Mouse (Mus musculus): Measurements from ENCODE around the gene Ptprj. TPM values are rescaled to one million over a fixed set of nuclear protein-coding genes. Genes with fewer than 3 reads are reported as not detected.

Gene Ptprj
- polyA plus RNA-seq, 1 experiment from 2014 or later, result 3.5 TPM

- DNase-seq (ENCODE audit: low spot score) (no peak), ATAC-seq (no peak)
- no peak overlapping the region for H3K9ac ChIP-seq (ENCODE audit: low read length)
- H3K27me3 ChIP-seq (replicated peaks; ENCODE audit: control insufficient read depth, insufficient read depth, low read length), result no peaks in the 10 kb centered on the region
- no peak overlapping the region for H3K27ac ChIP-seq (ENCODE audit: low read depth, low read length)
- H3K9me3 ChIP-seq (replicated peaks; ENCODE audit: control insufficient read depth, low read length), result no peaks in the 10 kb centered on the region
- 0 out of 2 replicates have a peak, but pooled peaks cover 3% of the 10 kb centered on the region for H3K4me1 ChIP-seq (ENCODE audit: control insufficient read depth, insufficient read depth, low read length)
- no peak overlapping the region for H3K4me3 ChIP-seq (ENCODE audit: low read depth, low read length)
- no peak overlapping the region for H3K4me2 ChIP-seq (ENCODE audit: low read length)
- no peaks in the 10 kb centered on the region for H3K36me3 ChIP-seq (ENCODE audit: control insufficient read depth, insufficient read depth, low read length)
- WGBS, result 95% methylated on average over 4 of the region's 4 CpGs
Measured at GRCm38 (mm10) chr2:90509268-90509667, 71.2 kb downstream of the Ptprj start.

- Histone ChIP-seq H3K36me3 (ENCODE audit: control insufficient read depth, insufficient read depth, low read length) (no peaks in the 10 kb centered on the region), H3K9ac (ENCODE audit: low read length) (no peak overlapping the region), H3K27me3 (replicated peaks; ENCODE audit: control insufficient read depth, insufficient read depth, low read length) (no peaks in the 10 kb centered on the region), H3K9me3 (replicated peaks; ENCODE audit: control insufficient read depth, low read length) (no peaks in the 10 kb centered on the region), H3K4me2 (ENCODE audit: low read length) (no peak overlapping the region), H3K27ac (ENCODE audit: low read depth, low read length) (no peak overlapping the region), H3K4me3 (ENCODE audit: low read depth, low read length) (no peak overlapping the region), H3K4me1 (ENCODE audit: control insufficient read depth, insufficient read depth, low read length) (0 out of 2 replicates have a peak, but pooled peaks cover 3% of the 10 kb centered on the region)
- ATAC-seq (no peak), DNase-seq (ENCODE audit: low spot score) (no peak)
- 22% methylated on average over 3 of the region's 3 CpGs for WGBS
Measured at GRCm38 (mm10) chr2:90506143-90506542, 74.3 kb downstream of the Ptprj start.

DNA sequence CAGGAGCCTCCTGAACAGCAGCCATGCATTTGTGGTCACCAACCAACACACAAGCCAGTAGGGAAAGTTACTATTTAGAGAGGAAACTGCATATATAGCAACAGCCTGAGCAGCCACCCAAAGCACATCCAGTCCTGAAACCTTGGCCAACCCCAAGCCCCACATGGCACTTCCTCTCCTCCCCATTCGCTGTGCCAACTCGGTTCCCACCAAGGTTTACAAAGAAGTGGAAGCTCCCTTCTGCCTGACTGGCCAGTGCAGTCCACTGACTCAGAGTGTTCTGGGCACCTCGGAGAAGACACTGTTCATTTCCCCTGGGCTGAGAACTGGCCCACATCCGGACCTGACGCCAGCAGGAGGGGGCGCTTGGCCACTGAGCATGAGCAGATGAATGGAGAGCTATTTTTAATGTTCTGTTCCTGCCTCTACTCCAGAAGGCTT is 75.7 kb downstream of the Ptprj start:
- Histone ChIP-seq H3K4me1 (ENCODE audit: control insufficient read depth, insufficient read depth, low read length) (0 out of 2 replicates have a peak, but pooled peaks cover 3% of the 10 kb centered on the region), H3K27ac (ENCODE audit: low read depth, low read length) (no peak overlapping the region), H3K36me3 (ENCODE audit: control insufficient read depth, insufficient read depth, low read length) (no peaks in the 10 kb centered on the region), H3K27me3 (replicated peaks; ENCODE audit: control insufficient read depth, insufficient read depth, low read length) (no peaks in the 10 kb centered on the region), H3K9me3 (replicated peaks; ENCODE audit: control insufficient read depth, low read length) (no peaks in the 10 kb centered on the region), H3K4me2 (ENCODE audit: low read length) (no peak overlapping the region), H3K9ac (ENCODE audit: low read length) (no peak overlapping the region), H3K4me3 (ENCODE audit: low read depth, low read length) (no peak overlapping the region)
- 82% methylated on average over 6 of the region's 6 CpGs for WGBS
- DNase-seq (ENCODE audit: low spot score) (no peak), ATAC-seq (0 out of 2 replicates have a peak, but pooled peaks have one; percentile 10)

- Histone ChIP-seq H3K4me2 (ENCODE audit: low read length) (no peak overlapping the region), H3K4me1 (ENCODE audit: control insufficient read depth, insufficient read depth, low read length) (0 out of 2 replicates have a peak, but pooled peaks cover 3% of the 10 kb centered on the region), H3K4me3 (ENCODE audit: low read depth, low read length) (no peak overlapping the region), H3K9me3 (replicated peaks; ENCODE audit: control insufficient read depth, low read length) (no peaks in the 10 kb centered on the region), H3K9ac (ENCODE audit: low read length) (no peak overlapping the region), H3K36me3 (ENCODE audit: control insufficient read depth, insufficient read depth, low read length) (no peaks in the 10 kb centered on the region), H3K27ac (ENCODE audit: low read depth, low read length) (no peak overlapping the region), H3K27me3 (replicated peaks; ENCODE audit: control insufficient read depth, insufficient read depth, low read length) (no peaks in the 10 kb centered on the region)
- 96% methylated on average over 3 of the region's 3 CpGs for WGBS
- DNase-seq (ENCODE audit: low spot score), result no peak
- ATAC-seq, result no peak
Measured at GRCm38 (mm10) chr2:90503182-90503833, 77.1 kb downstream of the Ptprj start.

- no peak for ATAC-seq
- Histone ChIP-seq H3K27me3 (replicated peaks; ENCODE audit: control insufficient read depth, insufficient read depth, low read length) (no peaks in the 10 kb centered on the region), H3K9ac (ENCODE audit: low read length) (no peak overlapping the region), H3K4me2 (ENCODE audit: low read length) (no peak overlapping the region), H3K9me3 (replicated peaks; ENCODE audit: control insufficient read depth, low read length) (no peaks in the 10 kb centered on the region), H3K4me1 (ENCODE audit: control insufficient read depth, insufficient read depth, low read length) (0 out of 2 replicates have a peak, but pooled peaks cover 3% of the 10 kb centered on the region), H3K36me3 (ENCODE audit: control insufficient read depth, insufficient read depth, low read length) (no peaks in the 10 kb centered on the region), H3K27ac (ENCODE audit: low read depth, low read length) (no peak overlapping the region), H3K4me3 (ENCODE audit: low read depth, low read length) (no peak overlapping the region)
- no peak for DNase-seq (ENCODE audit: low spot score)
Measured at GRCm38 (mm10) chr2:90502738-90503137, 77.7 kb downstream of the Ptprj start.

GRCm38 (mm10) chr2:90501708-90502107 is 78.7 kb downstream of the Ptprj start:
- no peak for DNase-seq (ENCODE audit: low spot score)
- Histone ChIP-seq H3K27ac (ENCODE audit: low read depth, low read length) (no peak overlapping the region), H3K9ac (ENCODE audit: low read length) (no peak overlapping the region), H3K36me3 (ENCODE audit: control insufficient read depth, insufficient read depth, low read length) (no peaks in the 10 kb centered on the region), H3K4me2 (ENCODE audit: low read length) (no peak overlapping the region), H3K27me3 (replicated peaks; ENCODE audit: control insufficient read depth, insufficient read depth, low read length) (no peaks in the 10 kb centered on the region), H3K9me3 (replicated peaks; ENCODE audit: control insufficient read depth, low read length) (no peaks in the 10 kb centered on the region), H3K4me1 (ENCODE audit: control insufficient read depth, insufficient read depth, low read length) (0 out of 2 replicates have a peak, but pooled peaks cover 3% of the 10 kb centered on the region), H3K4me3 (ENCODE audit: low read depth, low read length) (no peak overlapping the region)
- no peak for ATAC-seq
- 87% methylated on average over 3 of the region's 3 CpGs for WGBS

DNA sequence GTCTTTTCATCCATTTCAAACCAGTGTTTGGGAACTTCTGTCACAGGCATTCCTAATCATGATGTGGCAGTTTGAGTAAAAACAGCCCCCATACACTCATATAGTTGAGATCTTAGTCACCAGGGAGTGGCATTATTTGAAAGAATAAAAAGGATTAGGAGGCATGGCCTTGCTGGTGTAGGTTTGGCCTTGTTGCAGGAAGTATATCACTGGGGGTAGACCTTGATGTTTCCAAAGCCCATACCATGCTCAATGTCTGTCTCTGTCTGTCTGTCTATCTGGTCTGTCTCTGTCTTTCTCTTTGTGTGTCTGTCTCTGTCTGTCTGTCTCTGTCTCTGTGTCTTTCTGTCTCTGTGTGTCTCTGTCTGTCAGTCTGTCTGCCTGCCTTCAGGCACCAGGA is 79.6 kb downstream of the Ptprj start:
- no peak overlapping the region for H3K27ac ChIP-seq (ENCODE audit: low read depth, low read length)
- no peak overlapping the region for H3K9ac ChIP-seq (ENCODE audit: low read length)
- no peaks in the 10 kb centered on the region for H3K27me3 ChIP-seq (replicated peaks; ENCODE audit: control insufficient read depth, insufficient read depth, low read length)
- DNase-seq (ENCODE audit: low spot score), result no peak
- no peaks in the 10 kb centered on the region for H3K36me3 ChIP-seq (ENCODE audit: control insufficient read depth, insufficient read depth, low read length)
- no peaks in the 10 kb centered on the region for H3K9me3 ChIP-seq (replicated peaks; ENCODE audit: control insufficient read depth, low read length)
- no peak overlapping the region for H3K4me2 ChIP-seq (ENCODE audit: low read length)
- 0 out of 2 replicates have a peak, but pooled peaks cover 3% of the 10 kb centered on the region for H3K4me1 ChIP-seq (ENCODE audit: control insufficient read depth, insufficient read depth, low read length)
- ATAC-seq, result no peak
- no peak overlapping the region for H3K4me3 ChIP-seq (ENCODE audit: low read depth, low read length)

- no peak overlapping the region for H3K9ac ChIP-seq (ENCODE audit: low read length)
- ATAC-seq (no peak), DNase-seq (ENCODE audit: low spot score) (peak; percentile 23)
- no peak overlapping the region for H3K4me2 ChIP-seq (ENCODE audit: low read length)
- no peak overlapping the region for H3K27ac ChIP-seq (ENCODE audit: low read depth, low read length)
- H3K27me3 ChIP-seq (replicated peaks; ENCODE audit: control insufficient read depth, insufficient read depth, low read length), result no peaks in the 10 kb centered on the region
- 88% methylated on average over 1 of the region's 1 CpGs for WGBS
- H3K4me3 ChIP-seq (ENCODE audit: low read depth, low read length), result no peak overlapping the region
- no peaks in the 10 kb centered on the region for H3K9me3 ChIP-seq (replicated peaks; ENCODE audit: control insufficient read depth, low read length)
- H3K36me3 ChIP-seq (ENCODE audit: control insufficient read depth, insufficient read depth, low read length), result no peaks in the 10 kb centered on the region
- no peaks in the 10 kb centered on the region for H3K4me1 ChIP-seq (ENCODE audit: control insufficient read depth, insufficient read depth, low read length)
Measured at GRCm38 (mm10) chr2:90499002-90499401, 81.4 kb downstream of the Ptprj start.

GRCm38 (mm10) chr2:90497551-90497950 is 82.9 kb downstream of the Ptprj start:
- no peaks in the 10 kb centered on the region for H3K9me3 ChIP-seq (replicated peaks; ENCODE audit: control insufficient read depth, low read length)
- H3K9ac ChIP-seq (ENCODE audit: low read length), result no peak overlapping the region
- H3K4me3 ChIP-seq (ENCODE audit: low read depth, low read length), result no peak overlapping the region
- no peaks in the 10 kb centered on the region for H3K27me3 ChIP-seq (replicated peaks; ENCODE audit: control insufficient read depth, insufficient read depth, low read length)
- no peaks in the 10 kb centered on the region for H3K4me1 ChIP-seq (ENCODE audit: control insufficient read depth, insufficient read depth, low read length)
- DNase-seq (ENCODE audit: low spot score) (no peak), ATAC-seq (no peak)
- H3K27ac ChIP-seq (ENCODE audit: low read depth, low read length), result no peak overlapping the region
- H3K4me2 ChIP-seq (ENCODE audit: low read length), result no peak overlapping the region
- no peaks in the 10 kb centered on the region for H3K36me3 ChIP-seq (ENCODE audit: control insufficient read depth, insufficient read depth, low read length)
- WGBS, result 88% methylated on average over 3 of the region's 3 CpGs
